Mouse (Mus musculus) left cerebral cortex, postnatal 4 days (tissue): ENCODE data around the gene Hist1h3a. TPM values are rescaled to one million over a fixed set of nuclear protein-coding genes. Genes with fewer than 3 reads are reported as not detected.
"Not testable (repeated sequence)": the region's sequence is repeated elsewhere in the genome, so short reads cannot be mapped to it uniquely, and the experiment has no call there.

Source experiments
- DNase-seq: peaks from one replicate; pipeline ENCODE4 v3.0.0-alpha.2; 2022
- intact Hi-C: fragments of 180-260 bp; cut with DNase I; formaldehyde crosslinking; loops from one replicate; pipeline ENCODE4 v1.15.1; 2025
- total RNA-seq, 2 experiments: library from RNA; stranded (reverse); gene quantifications; 2 replicates each; pipeline ENCODE4 v1.2.3; 2021

The Hist1h3a gene
- total RNA-seq, 2 experiments from 2014 or later, result 114 to 125 TPM

DNA sequence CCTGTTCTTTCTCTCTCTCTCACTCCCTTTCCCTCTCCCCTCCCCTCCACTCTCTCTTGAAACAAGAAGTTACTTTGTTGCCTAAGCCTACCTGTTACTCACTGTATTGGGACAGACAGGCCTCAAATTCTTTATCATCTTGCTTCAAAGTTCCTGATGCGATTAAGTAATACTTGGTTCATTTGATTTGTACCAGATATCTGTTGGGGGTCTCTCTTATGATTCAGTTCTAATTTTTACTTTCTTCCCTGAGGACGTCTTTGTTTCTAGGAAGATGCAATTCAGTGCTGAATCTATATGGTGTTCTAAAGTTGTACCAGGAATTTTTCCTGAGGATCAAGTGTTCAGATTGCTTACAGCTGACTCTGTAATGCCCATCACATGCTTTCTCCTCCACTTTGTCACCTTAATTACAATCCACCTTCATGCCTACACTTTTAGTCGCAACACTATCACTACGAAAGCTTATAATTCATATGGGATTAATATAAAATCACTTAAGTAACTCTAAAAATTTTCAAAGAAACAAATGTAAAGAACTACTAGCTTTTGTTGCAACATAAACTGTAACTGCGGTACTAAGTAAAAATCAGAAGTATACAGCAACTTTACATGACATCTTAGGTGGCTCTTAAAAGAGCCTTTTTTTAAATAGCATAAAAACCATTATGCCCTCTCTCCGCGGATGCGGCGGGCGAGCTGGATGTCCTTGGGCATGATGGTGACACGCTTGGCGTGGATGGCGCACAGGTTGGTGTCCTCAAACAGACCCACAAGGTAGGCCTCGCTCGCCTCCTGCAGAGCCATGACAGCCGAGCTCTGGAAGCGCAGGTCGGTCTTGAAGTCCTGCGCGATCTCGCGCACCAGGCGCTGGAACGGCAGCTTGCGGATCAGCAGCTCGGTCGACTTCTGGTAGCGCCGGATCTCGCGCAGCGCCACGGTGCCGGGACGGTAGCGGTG is 17.5 kb downstream of the Hist1h3a start:
- intact Hi-C loops, result no loop called here
- no peak for DNase-seq

DNA sequence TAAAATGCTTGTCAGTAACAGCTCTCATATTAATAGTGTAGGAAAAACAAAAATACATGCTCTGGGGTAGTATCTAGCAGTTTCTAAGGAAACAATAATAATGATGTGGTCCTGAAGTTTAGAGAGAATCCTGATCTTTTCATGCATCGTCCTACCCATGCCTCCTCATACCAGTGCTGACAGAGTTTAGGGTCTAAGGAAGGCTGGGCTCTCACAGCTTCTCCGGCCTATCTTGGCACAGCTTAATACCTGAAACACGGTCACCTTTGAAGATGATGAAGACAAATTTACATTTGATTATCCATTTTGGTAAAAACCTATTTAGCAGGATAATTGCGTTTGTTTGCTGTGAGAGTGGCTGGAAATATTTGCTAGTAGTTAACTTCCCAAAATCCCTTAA is 18.2 kb downstream of the Hist1h3a start:
- DNase-seq, result no peak
- intact Hi-C loops, result no loop called here

DNA sequence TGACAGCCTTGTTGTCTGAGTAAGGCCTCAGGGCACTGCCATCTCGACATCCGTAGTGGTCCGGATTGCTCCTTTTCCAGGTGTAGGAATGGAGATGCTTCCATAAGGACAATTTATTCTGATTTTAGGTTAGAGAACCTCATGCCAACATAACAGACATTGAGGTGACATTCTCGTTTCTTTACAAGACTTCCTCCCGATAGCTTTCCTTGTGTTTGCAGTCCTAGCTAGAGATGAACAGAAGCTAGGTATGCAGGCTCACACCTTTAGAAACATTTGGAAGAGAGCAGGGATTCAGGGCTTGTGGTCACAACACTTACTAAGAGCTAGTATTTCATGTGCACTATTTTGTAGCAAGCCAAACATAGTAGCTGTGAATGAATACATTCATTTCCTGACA is 19.0 kb downstream of the Hist1h3a start:
- intact Hi-C loops, result no loop called here
- DNase-seq, result no peak

DNA sequence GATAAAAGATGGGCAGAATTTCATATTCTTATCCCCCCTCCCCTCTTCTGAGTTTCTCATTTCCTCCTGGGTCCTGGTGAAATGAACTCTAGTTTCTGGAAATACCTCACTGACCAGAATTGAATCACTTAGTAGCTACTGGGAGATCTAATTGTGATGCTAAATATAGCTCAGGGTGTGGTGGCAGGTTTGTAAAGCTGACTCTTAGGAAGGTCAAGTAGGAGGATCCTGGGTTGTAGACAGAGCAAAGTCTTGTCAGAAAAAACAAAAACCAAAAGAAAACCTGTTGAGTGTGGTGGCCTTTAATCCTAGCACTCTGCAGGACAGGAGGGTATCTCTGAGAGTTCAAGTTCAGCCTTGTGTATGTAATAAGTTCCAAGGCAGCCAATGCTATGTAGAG is 20.2 kb downstream of the Hist1h3a start:
- no peak for DNase-seq
- intact Hi-C loops, result no loop called here

DNA sequence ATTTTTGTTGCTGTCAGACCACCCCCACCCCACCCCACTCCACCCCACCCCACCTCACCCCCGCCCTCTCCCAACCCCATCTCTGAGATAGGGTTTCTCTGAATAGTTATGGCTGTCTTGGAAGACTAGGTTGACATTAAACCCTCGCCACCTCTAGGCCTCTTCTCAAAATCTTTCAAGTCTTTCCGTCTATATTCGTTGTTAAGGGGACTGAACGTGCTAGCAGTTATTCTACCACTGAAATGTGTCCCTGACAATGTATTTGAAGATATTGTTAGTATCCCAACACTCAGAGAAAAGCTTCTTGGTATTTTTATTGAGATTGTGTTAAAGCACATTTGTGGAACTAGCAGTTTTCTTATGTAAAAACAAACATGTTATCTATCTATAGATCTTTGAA is 21.3 kb downstream of the Hist1h3a start:
- no peak for DNase-seq
- intact Hi-C loops, result no loop called here

DNA sequence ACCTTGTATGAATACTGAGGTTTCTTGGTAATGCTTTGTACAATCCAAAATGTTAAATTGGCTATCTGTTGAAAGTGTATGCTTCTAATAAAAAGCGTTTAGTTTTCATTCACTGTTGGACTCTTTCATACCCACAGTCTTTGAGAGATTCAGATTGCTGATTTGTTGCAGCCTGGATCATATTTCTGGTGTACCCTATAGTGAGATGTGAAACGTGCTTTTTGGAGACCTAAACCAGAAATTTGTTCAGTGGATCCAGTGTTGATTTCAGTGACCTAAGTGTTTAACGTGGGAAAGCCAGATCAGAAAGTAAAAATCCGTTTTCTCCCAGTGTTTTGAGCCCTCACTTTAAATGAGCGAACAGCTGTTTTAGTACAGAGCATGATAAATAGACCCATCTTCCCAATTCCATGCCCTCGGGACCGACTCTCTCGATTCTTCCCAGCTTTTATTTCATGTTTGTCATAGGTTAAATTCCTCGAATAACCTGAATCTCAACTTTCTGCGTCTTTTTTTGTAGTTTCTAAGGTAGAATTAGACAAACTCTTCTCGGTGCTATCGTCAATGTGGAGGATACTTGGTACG is 21.8 kb downstream of the Hist1h3a start:
- DNase-seq, result no peak
- intact Hi-C loops, result no loop called here

DNA sequence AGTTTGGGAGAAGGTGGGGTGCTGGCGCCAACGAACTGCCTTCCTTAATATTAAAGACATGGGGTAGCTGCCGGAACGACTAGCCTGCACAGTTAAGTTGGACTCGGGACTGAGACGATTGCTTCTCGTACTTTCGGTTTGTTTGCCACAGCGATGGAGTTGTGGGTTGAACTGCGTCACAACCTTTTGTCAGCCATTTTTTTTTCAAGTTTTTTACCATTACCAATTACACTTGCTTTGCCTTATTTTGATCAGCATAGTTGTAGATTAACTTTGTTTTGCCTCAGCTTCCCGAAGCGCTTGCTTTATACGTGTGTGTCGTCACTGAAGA is 22.3 kb downstream of the Hist1h3a start:
- DNase-seq, result no peak
- intact Hi-C loops, result no loop called here

DNA sequence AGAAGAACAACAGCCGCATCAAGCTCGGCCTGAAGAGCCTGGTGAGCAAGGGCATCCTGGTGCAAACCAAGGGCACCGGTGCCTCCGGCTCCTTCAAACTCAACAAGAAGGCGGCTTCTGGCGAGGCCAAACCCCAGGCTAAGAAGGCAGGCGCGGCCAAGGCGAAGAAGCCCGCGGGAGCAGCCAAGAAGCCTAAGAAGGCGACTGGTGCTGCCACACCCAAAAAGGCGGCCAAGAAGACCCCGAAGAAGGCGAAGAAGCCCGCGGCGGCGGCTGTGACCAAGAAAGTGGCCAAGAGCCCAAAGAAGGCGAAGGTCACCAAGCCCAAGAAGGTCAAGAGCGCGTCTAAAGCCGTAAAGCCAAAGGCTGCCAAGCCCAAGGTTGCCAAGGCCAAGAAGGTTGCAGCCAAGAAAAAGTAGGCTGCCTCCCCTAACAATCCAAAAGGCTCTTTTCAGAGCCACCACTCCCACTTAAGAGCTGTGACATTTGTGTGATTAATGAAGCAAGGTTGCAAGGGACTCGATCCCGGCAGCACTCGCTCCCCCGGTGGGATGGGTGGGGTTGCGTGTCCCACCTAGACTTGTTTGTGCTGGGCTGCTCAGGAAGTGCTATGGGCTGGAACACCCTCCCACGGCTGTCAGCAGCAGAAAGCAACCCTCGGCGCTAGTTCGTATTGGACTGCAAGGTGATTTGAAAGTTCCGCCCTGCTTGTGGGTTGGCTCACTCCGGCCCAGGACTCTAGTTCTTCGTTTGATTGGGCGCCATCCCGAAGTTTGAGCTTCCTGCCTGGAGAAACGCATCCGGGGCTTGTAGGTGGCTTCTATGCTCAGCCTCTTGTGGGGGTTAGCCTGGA is 22.9 kb downstream of the Hist1h3a start:
- DNase-seq, result peak; percentile 87
- intact Hi-C loops, result no loop called here

DNA sequence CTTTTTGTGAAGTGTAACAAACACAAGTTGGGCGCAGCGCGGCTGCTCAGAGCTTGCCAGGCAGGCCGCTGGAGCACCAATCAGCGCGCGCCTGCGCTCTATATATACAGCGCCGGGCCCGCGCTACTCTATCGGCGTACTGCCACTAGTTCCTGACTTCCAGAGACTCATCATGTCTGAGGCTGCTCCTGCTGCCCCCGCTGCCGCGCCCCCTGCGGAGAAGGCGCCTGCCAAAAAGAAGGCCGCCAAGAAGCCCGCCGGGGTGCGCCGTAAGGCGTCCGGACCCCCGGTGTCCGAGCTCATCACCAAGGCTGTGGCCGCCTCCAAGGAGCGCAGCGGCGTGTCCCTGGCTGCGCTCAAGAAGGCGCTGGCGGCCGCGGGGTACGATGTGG is 23.5 kb downstream of the Hist1h3a start, which contains the start of gene Hist1h1c:
Hist1h1c (plus strand) TSS at position 132 of the 392 bp plus-strand sequence.
- DNase-seq, result peak; percentile 88
- intact Hi-C loops, result no loop called here

DNA sequence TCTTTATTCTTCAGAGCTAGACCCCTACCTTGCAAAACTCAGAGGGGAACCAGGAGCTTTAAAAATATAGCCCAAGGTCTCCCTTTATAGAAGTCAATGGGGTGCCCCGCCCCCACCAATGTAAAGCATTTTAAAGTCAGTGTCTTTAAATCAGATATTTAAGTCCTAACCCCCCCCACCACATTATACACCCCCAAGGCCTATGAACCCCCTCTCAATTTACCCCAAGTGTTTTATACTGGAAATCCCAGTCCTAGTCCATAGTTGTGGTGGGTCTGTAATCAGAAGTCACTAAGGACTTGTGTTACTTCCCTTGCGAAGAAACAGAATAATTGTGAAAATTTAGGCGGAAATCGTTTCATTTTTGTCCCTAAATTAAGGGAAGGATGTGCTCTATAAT is 24.1 kb downstream of the Hist1h3a start:
- no peak for DNase-seq
- intact Hi-C loops, result no loop called here

DNA sequence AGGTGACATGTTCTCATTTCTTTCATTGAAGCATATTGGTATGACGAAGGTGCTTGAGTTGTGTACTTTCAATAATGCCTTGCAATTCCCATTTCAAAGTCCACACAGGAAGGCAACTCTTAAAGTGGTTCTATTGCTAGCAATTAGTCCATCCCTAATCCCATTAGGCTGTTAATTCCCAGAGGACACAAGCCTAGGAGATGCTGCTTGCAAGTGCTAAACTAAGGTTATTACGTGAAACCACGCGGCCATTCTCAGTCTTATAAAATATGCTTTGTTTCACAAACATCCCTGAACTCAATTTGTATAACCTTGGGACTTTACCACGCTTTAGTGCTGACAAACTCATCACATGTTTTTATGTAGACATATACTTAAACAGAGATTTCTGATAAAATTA is 25.1 kb downstream of the Hist1h3a start:
- DNase-seq, result no peak
- intact Hi-C loops, result no loop called here

DNA sequence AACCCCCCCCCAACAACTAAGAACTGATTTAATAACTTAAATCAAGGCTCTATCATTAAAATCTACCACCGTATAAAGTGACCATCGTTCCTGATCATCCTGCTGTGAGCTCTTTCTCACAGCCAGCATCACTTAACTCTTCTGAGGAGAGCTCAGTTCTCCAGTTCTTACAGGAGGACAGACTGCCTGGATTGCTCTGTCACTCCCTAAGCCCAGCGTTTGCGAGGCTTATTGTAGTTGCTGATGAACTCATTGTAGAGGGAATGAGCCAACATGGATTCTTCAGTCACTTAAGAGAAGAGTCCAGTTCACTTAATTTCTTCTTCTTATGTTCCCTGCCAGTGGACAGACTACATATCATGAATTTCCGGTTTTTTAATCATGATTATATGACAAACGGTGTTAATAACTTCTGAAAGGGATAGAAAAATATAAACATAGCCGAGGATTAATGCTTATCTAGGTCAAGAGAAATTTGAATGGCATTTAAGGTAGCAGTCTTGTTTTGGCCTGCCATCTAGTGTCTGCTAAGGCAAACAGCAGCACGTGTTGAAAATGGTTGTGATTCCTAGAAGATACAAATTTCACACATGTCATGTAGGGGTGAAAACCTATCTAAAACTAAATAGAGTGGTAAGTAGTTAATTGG is 29.9 kb downstream of the Hist1h3a start:
- intact Hi-C loops, result loop anchor here (2.0 kb wide), 1 partner anchor 31 kb away; no protein-coding TSS in a partner anchor
- no peak for DNase-seq

DNA sequence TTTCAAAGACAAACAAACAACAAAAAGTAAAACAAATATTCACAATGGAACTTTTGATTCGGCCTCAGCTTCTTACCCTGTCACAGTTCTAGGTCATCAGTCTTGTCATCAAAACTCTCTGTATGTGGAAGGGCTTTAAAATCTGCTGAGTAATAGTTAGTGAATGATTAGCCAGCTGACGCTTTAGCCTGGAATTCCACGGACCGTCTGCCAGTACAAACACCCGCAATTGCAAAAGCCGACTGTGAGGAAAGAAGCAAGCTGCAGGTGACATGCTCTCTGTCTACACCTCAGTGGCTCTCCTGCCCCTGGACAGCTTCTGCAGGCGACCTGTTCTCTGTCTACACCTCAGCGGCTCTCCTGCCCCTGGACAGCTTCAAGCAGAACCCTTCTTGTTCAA is 31.7 kb downstream of the Hist1h3a start:
- intact Hi-C loops, result no loop called here
- DNase-seq, result no peak

DNA sequence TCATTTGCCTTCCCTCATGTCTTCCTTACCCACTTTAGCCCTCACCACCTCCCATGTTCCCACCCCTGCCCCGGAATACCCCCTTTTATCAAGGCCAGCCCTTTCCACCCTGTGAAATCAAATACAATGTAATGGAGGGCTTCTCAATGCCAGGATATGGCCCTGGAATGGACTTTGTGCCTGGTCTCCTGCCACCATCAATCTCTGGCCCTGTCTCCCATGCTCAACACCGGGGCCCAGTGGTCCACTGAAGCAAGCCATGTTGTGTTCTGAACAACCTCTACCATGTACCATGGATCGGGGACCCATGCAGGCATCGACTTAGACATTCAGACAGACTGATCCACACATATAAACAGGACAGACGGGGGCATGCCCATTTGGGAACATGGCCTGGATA is 32.5 kb downstream of the Hist1h3a start:
- no peak for DNase-seq
- intact Hi-C loops, result no loop called here

DNA sequence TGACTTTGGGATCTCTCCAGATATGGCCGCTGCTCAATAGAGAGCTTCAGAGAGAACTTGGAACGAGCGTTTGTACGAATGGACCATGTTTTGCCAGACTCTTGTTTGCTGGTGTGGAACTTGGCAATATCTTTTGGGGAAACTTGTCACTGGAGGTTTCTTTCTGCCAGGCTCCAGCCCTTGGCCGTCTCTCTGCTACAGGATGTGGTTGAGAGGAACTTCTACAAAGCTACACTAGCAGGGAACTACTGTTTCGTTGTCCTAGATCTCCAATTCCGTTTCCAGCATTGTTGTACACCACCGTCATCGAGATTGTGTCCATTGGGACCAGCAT is 33.0 kb downstream of the Hist1h3a start:
- intact Hi-C loops, result no loop called here
- DNase-seq, result no peak

DNA sequence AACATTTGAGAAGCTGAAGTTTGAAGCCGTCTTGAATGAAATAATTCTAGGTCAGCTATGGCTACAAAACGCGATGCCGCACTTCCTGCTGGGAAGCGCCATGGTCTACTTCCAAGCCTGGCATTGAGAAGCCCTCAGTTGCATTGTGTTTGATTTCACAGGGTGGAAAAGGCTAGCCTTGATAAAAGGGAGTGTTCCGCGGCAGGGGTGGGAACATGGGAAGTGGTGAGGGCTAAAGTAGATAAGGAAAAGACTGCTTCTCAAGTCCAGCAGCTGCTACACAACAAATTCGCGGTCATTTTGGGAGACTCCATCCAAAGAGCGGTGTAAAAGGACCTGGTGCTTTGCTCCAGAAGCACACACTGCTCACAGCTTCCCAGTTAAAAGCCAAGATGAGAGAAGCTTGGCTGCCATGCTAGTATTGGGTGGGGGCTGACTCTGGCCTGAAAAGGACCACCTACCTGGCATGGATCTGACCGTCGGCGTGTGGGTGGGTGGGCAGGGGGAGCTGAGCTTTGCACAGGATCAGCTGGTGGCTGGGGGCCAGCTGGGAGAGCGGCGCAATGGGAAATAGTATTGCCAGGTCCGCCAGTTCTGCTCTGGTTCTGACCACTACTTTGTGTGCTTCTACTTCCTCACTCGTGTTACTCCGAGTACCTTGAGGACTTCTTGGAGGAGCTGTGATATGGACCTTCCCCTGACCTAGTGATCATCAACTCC is 33.6 kb downstream of the Hist1h3a start:
- no peak for DNase-seq
- intact Hi-C loops, result no loop called here

DNA sequence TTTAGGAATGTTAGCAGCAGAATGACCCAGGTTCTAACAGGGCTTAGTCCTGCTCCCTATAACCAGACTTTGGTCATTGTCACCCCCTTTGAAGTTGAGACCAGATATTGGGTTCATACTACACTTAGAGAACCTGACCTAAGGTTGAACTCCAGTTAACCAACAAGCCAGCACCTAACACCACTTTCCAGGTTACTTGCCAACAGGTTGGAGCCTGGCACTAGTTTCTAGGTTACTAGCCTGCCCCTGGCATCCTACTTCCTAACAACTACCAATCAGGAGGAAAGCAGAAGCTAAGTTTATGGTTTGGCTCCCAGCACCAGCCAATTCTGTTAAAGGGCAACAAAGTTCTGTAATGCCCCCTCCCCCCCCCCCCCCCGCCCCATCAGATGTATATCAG is 37.0 kb downstream of the Hist1h3a start:
- no peak for DNase-seq

DNA sequence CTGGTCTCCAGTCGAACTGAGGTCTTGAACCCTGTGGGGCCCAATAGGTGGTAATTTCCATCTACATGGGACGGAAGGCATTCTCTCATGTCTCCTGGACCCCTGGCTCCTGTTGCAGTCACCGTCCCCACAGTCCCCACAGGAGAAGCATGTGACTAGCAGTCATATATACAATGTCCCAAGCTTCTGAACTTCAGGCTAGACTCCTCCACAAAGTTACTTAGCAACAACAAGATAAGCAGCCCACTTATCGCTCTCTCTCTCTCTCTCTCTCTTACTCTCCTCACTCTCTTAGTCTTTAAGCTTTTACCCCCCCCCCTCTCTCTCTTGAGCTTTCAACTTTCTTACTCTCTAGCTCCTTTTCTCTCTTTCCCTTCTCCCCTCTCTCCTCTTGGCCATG is 37.9 kb downstream of the Hist1h3a start:
- intact Hi-C loops, result no loop called here
- DNase-seq, result no peak

More for the DNA sequence above, 37.0 kb downstream of the Hist1h3a start:
- intact Hi-C loops, result no loop called here

DNA sequence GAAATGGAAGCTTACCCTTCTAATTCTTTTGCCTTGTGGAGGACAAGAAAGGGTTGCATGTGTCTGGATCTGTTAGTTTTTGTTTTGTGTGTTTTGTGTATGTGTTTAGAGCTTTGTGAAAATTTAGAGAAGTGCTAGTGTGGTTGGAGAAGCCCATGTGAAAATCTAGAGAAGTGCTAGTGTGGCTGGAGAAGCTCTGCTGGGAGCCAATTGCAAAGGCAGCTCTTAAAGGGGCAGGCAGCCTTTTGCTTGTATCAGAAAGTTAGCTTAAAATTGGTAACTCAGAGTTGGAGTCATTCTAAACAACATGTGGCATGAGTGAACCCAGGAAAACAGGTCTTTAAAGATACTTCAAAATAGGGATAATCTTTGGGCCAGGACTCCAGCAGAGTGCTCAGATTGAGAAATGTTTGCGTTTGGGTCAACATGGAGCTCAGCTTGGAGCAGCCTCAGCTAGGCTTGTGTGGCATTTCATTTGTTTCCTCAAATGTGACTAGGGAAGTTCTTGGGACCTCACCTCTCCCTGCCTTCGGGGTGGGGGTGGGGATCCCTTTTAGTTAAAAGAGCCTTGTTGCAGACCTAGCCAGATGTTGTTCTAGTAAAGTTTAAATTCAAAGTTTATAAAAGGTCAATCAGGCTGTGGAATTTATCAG is 44.5 kb downstream of the Hist1h3a start:
- intact Hi-C loops, DNase-seq: not testable (repeated sequence)

DNA sequence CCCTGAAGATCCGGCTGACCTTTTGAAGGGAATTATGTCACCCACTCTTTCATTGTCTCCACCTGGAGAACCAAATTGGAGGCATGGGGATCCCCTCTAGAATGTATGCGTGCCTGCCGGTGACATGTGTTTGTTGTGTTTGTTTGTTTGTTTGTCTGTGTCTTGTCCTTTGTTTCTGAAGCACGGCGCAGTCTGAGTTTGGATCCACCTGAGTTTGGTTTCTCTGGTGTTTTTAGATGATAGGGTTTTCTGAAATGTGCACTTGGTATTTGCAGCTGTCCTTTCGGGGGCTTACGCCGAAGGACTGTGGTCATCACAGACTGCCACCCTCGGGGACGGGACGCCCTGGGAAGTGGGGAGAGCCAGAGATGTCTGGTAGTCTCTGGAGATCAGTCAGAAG is 45.0 kb downstream of the Hist1h3a start:
- intact Hi-C loops, result no loop called here
- DNase-seq, result no peak
